Mouse (Mus musculus) adrenal gland, postnatal 25 days (tissue): Measurements from ENCODE around the gene Iba57. TPM values are rescaled to one million over a fixed set of nuclear protein-coding genes. Genes with fewer than 3 reads are reported as not detected.
"Not testable (repeated sequence)": the region's sequence is repeated elsewhere in the genome, so short reads cannot be mapped to it uniquely, and the experiment has no call there.

Source experiments
- DNase-seq: peaks from one replicate; pipeline ENCODE4 v3.0.0; 2021; ENCODE audit warnings: mixed read lengths
- long read RNA-seq: library from polyadenylated mRNA; stranded (forward); transcript quantifications from one replicate; pipeline ENCODE4 v2.0.0, GENCODE M21; 2021
- total RNA-seq: library from RNA; stranded (reverse); gene quantifications from 2 replicates; pipeline ENCODE4 v1.2.3, GENCODE M21; 2021

The Iba57 gene
- total RNA-seq: 17.9 and 18.1 TPM in 2 replicates
- long read RNA-seq, full-length matches to known transcripts: 11 of 26 reads
- long read RNA-seq, partial matches to known transcripts: 11 of 26 reads
- long read RNA-seq, other reads (novel, unspliced or antisense): 4 of 26 reads

- DNase-seq: peak; percentile 97
These were observed at the start of gene Iba57 for GRCm38 (mm10) chr11:59163255-59164236. Iba57 (minus strand) TSS chr11:59163739.

- DNase-seq: no peak
These were observed 49.5 kb upstream of the Iba57 start for GRCm38 (mm10) chr11:59212892-59213494.

- DNase-seq: not testable (repeated sequence)
These were observed 48.8 kb upstream of the Iba57 start for GRCm38 (mm10) chr11:59212320-59212719.

- not testable (repeated sequence) for DNase-seq
These were observed 48.0 kb upstream of the Iba57 start for GRCm38 (mm10) chr11:59211561-59211960.

- no peak for DNase-seq
These were observed 46.5 kb upstream of the Iba57 start for GRCm38 (mm10) chr11:59210020-59210419.

- no peak for DNase-seq
These were observed 46.0 kb upstream of the Iba57 start for GRCm38 (mm10) chr11:59209580-59209979.

GRCm38 (mm10) chr11:59209003-59209441 lies 45.5 kb upstream of the Iba57 start:
- peak; percentile 70 for DNase-seq

GRCm38 (mm10) chr11:59208153-59208831 lies 44.8 kb upstream of the Iba57 start, which contains the start of gene 2310033P09Rik:
2310033P09Rik (plus strand) TSS chr11:59208321.
- peak; percentile 92 for DNase-seq

GRCm38 (mm10) chr11:59202081-59202995 lies 38.8 kb upstream of the Iba57 start, which contains the start of gene Mrpl55:
Mrpl55 (plus strand) TSS chr11:59202486.
- peak; percentile 96 for DNase-seq

- no peak for DNase-seq
These were observed 37.9 kb upstream of the Iba57 start for GRCm38 (mm10) chr11:59201216-59202002.

GRCm38 (mm10) chr11:59196230-59196629 lies 32.7 kb upstream of the Iba57 start:
- no peak for DNase-seq

- DNase-seq: no peak
These were observed 28.5 kb upstream of the Iba57 start, which contains the start of gene Guk1 for GRCm38 (mm10) chr11:59192059-59192386. Guk1 (minus strand) TSS chr11:59192212.

- DNase-seq: peak; percentile 90
These were observed 27.9 kb upstream of the Iba57 start for GRCm38 (mm10) chr11:59191231-59192058.

- DNase-seq: no peak
These were observed 24.2 kb upstream of the Iba57 start for GRCm38 (mm10) chr11:59187706-59188105.

- no peak for DNase-seq
These were observed 22.0 kb upstream of the Iba57 start for GRCm38 (mm10) chr11:59185490-59185889.

- DNase-seq: peak; percentile 56
These were observed 20.3 kb upstream of the Iba57 start for GRCm38 (mm10) chr11:59183821-59184220.

- peak; percentile 67 for DNase-seq
These were observed 19.4 kb upstream of the Iba57 start, which contains the start of gene Gjc2 for GRCm38 (mm10) chr11:59182864-59183331. Gjc2 (minus strand) TSS chr11:59183213.

- DNase-seq: no peak
These were observed 13.4 kb upstream of the Iba57 start for GRCm38 (mm10) chr11:59176921-59177320.

GRCm38 (mm10) chr11:59176475-59176874 lies 12.9 kb upstream of the Iba57 start:
- DNase-seq: no peak
